Comparison of ENCODE assay signal across 20 mouse cellular contexts in genomic region chr2:92475711-92476110, GRCm38 (mm10).
"Had no signal": no experiment of that assay in that cellular context is flagged by ENCODE, and none has a peak within 500 bp of the region (broad histone marks: within the 10 kb centered on the region; RNA-seq: fewer than 3 reads in every experiment).

No protein-coding gene starts in this region.

- H3K4me3 ChIP-seq: lung, embryonic 15.5 days; megakaryocyte, embryonic 14.5 days; midbrain, embryonic 12.5 days; neural tube, embryonic 12.5 days had no signal

- H3K9me3 ChIP-seq: lung, embryonic 15.5 days; midbrain, embryonic 12.5 days; neural tube, embryonic 12.5 days had no signal

- H3K4me2 ChIP-seq: lung, embryonic 15.5 days; midbrain, embryonic 12.5 days; neural tube, embryonic 12.5 days had no signal

- H3K36me3 ChIP-seq: lung, embryonic 15.5 days; midbrain, embryonic 12.5 days; neural tube, embryonic 12.5 days had no signal

- H3K4me1 ChIP-seq: midbrain, embryonic 12.5 days; neural tube, embryonic 12.5 days had no signal

- ATAC-seq: liver, postnatal 0 days; lung, postnatal 0 days; midbrain, embryonic 16.5 days had no signal

- H3K27me3 ChIP-seq: lung, embryonic 15.5 days; midbrain, embryonic 12.5 days; neural tube, embryonic 12.5 days had no signal

- H3K27ac ChIP-seq: lung, embryonic 15.5 days; macrophage; midbrain, embryonic 12.5 days; neural tube, embryonic 12.5 days had no signal

- DNase-seq: liver, postnatal 0 days; lung, adult 2 months; lung, postnatal 14 days; lung, postnatal 36 days; midbrain, embryonic 14.5 days; retina, postnatal 1 day; right cerebral cortex, adult 18-20 months; right cerebral cortex, postnatal 25 days; right cerebral cortex, postnatal 4 days; spleen, adult 18-20 months; thymus, adult 18-20 months; thymus, postnatal 14 days; thymus, postnatal 36 days had no signal

- H3K9ac ChIP-seq: liver, postnatal 0 days; lung, embryonic 15.5 days; midbrain, embryonic 12.5 days; neural tube, embryonic 12.5 days had no signal
